8 mouse cellular contexts compared by ENCODE assay signal in the genomic region with DNA sequence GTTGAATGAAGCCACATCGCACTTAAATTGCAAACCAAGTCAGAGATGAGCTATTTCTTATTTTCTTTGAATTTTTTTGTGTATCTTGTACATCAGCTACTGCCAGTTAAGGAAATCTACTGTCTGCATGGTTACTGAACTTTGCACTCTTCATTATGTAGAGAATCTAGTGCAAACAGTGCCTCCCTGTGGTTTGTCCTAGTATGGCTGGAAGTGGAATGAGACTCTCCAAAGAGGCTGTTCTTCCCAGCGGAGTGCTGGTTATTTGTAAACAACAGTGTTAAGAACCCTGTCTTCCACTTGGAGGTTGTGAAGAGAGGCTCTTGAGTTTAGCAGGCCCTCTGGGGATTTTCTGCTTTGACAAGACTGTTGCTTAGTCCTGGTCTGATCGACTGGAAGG. TPM values are rescaled to one million over a fixed set of nuclear protein-coding genes. Genes with fewer than 3 reads are reported as not detected.
DNase-seq lines count a peak whose midpoint lies in the region; ATAC-seq lines count a peak whose summit lies in the region.

No protein-coding gene starts in this region.

- peaks cover 11% of the 10 kb centered on the region for H3K4me1 ChIP-seq in heart, embryonic 10.5 days
- no peaks in the 10 kb centered on the region for H3K4me1 ChIP-seq in embryonic facial prominence, embryonic 11.5 days (ENCODE audit: control insufficient read depth, insufficient read depth, low read length)

- H3K27me3 ChIP-seq in heart, embryonic 10.5 days (ENCODE audit: insufficient read depth, poor library complexity, severe bottlenecking) = no peaks in the 10 kb centered on the region
- H3K27me3 ChIP-seq in embryonic facial prominence, embryonic 11.5 days (ENCODE audit: control insufficient read depth, insufficient read depth, low read length) = no peaks in the 10 kb centered on the region

- no peak overlapping the region for H3K4me3 ChIP-seq in heart, embryonic 10.5 days
- H3K4me3 ChIP-seq in embryonic facial prominence, embryonic 11.5 days (ENCODE audit: low read depth, low read length) = no peak overlapping the region

- DNase-seq in heart, adult 18-20 months = peak; percentile 18 to 72
- no peak for DNase-seq in heart, embryonic 10.5 days (ENCODE audit: low spot score)
- peak; percentile 71 for DNase-seq in 416B (ENCODE audit: low read depth)
- peak; percentile 69 for DNase-seq in embryonic facial prominence, embryonic 11.5 days (ENCODE audit: low spot score)
- peak; percentile 54 for DNase-seq in kidney, adult 18-20 months
- DNase-seq in lung, postnatal 10 days = peak; percentile 58
- peak; percentile 58 for DNase-seq in thymus, postnatal 0 days (ENCODE audit: low spot score)

- H3K36me3 ChIP-seq in heart, embryonic 10.5 days = no peaks in the 10 kb centered on the region
- no peaks in the 10 kb centered on the region for H3K36me3 ChIP-seq in embryonic facial prominence, embryonic 11.5 days (replicated peaks; ENCODE audit: control insufficient read depth, insufficient read depth, low read depth, low read length)

- WGBS in heart, embryonic 10.5 days = 23% methylated on average over 3 of the region's 3 CpGs
- 32% methylated on average over 3 of the region's 3 CpGs for WGBS in embryonic facial prominence, embryonic 11.5 days

- H3K27ac ChIP-seq in heart, embryonic 10.5 days = no peak overlapping the region
- H3K27ac ChIP-seq in embryonic facial prominence, embryonic 11.5 days (replicated peaks; ENCODE audit: low read depth, low read length) = no peak overlapping the region

- peak; percentile 52 for ATAC-seq in activated CD4-positive, CD25-positive, alpha-beta regulatory T cell, adult 4 months
- no peak for ATAC-seq in embryonic facial prominence, embryonic 11.5 days (replicated peaks; ENCODE audit: insufficient number of reproducible peaks, low FRiP score, low TSS enrichment, low read depth)

- no peak overlapping the region for H3K4me2 ChIP-seq in embryonic facial prominence, embryonic 11.5 days (ENCODE audit: low read depth, low read length)

- no peak overlapping the region for H3K9ac ChIP-seq in embryonic facial prominence, embryonic 11.5 days (replicated peaks; ENCODE audit: low read length)

- H3K9me3 ChIP-seq in heart, embryonic 10.5 days = no peaks in the 10 kb centered on the region
- H3K9me3 ChIP-seq in embryonic facial prominence, embryonic 11.5 days (replicated peaks; ENCODE audit: control insufficient read depth, low read length) = no peaks in the 10 kb centered on the region

RNA-seq across cellular contexts. Expression of a gene that starts 22.5 kb away (rescaled TPM):
- total RNA-seq in heart, adult 18-20 months (2021) = 10 to 100 TPM; 43.0 to 56.0 TPM
- 202 and 213 TPM in 2 replicates for polyA plus RNA-seq in heart, embryonic 10.5 days (2016; fragmentation: Nextera tagmentation; extraction: Ambion mirVana)
- 100 to 1,000 TPM; 164 to 180 TPM for polyA plus RNA-seq in activated CD4-positive, CD25-positive, alpha-beta regulatory T cell, adult 4 months (2017; shearing (Covaris generic))
- polyA plus RNA-seq in embryonic facial prominence, embryonic 11.5 days (2014; fragmentation: Nextera tagmentation; extraction: Ambion mirVana) = 293 and 318 TPM in 2 replicates
- polyA plus RNA-seq in thymus, postnatal 0 days (2015; fragmentation: Nextera tagmentation; extraction: Ambion mirVana) = 247 and 255 TPM in 2 replicates

RNA-seq across cellular contexts. Expression of a gene that starts 49.2 kb away (rescaled TPM):
- 1 to 10 TPM; 4.8 to 6.5 TPM for total RNA-seq in heart, adult 18-20 months (2021)
- polyA plus RNA-seq in heart, embryonic 10.5 days (2016; fragmentation: Nextera tagmentation; extraction: Ambion mirVana) = 5.7 and 6.2 TPM in 2 replicates
- 10 to 100 TPM; 10.9 to 16.5 TPM for polyA plus RNA-seq in activated CD4-positive, CD25-positive, alpha-beta regulatory T cell, adult 4 months (2017; shearing (Covaris generic))
- 4.3 and 6.4 TPM in 2 replicates for polyA plus RNA-seq in embryonic facial prominence, embryonic 11.5 days (2014; fragmentation: Nextera tagmentation; extraction: Ambion mirVana)
- 10.1 and 11.9 TPM in 2 replicates for polyA plus RNA-seq in thymus, postnatal 0 days (2015; fragmentation: Nextera tagmentation; extraction: Ambion mirVana)

RNA-seq across cellular contexts. Expression of a gene that starts 49.6 kb away (rescaled TPM):
- 1 to 10 TPM; 3.0 to 4.8 TPM for total RNA-seq in heart, adult 18-20 months (2021)
- polyA plus RNA-seq in heart, embryonic 10.5 days (2016; fragmentation: Nextera tagmentation; extraction: Ambion mirVana) = 32.1 and 32.6 TPM in 2 replicates
- 10 to 100 TPM in 1 of 2 experiments, 1 to 10 TPM in 1; 7.7 to 11.5 TPM for polyA plus RNA-seq in activated CD4-positive, CD25-positive, alpha-beta regulatory T cell, adult 4 months (2017; shearing (Covaris generic))
- polyA plus RNA-seq in embryonic facial prominence, embryonic 11.5 days (2014; fragmentation: Nextera tagmentation; extraction: Ambion mirVana) = 17.6 and 20.0 TPM in 2 replicates
- polyA plus RNA-seq in thymus, postnatal 0 days (2015; fragmentation: Nextera tagmentation; extraction: Ambion mirVana) = 12.8 and 13.6 TPM in 2 replicates
